Comparison of ENCODE assay signal across 8 mouse cellular contexts in the genomic region with DNA sequence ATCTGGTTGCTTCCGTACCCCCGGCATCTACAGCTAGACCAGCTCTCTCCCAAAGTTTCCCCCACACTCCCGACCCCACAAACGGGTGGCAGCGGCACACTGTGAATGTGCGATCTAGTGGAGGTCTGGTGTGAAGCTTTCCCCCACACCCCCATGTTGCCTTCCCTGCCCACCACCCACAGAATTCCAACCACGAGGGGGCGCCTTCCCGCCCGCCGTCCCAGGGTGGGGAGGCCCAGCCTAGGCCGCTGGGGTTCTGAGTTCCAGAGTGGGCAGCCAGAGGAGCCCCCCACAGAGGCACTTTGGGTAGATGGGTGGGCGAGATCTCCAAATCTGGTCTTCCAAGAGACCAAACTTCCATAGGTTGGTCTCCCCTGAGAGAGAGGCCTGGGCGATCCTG. TPM values are rescaled to one million over a fixed set of nuclear protein-coding genes. Genes with fewer than 3 reads are reported as not detected.
DNase-seq lines count a peak whose midpoint lies in the region; ATAC-seq and TF ChIP-seq lines count a peak whose summit lies in the region.
"Had no signal": no experiment of that assay in that cellular context is flagged by ENCODE, and none has a peak within 500 bp of the region (broad histone marks: within the 10 kb centered on the region; RNA-seq: fewer than 3 reads in every experiment).

No protein-coding gene starts in this region.

- H3K9me3 ChIP-seq in liver, embryonic 14.5 days (ENCODE audit: control insufficient read depth, low read length), result no peaks in the 10 kb centered on the region
- H3K9me3 ChIP-seq in hindbrain, embryonic 12.5 days (replicated peaks), result no peaks in the 10 kb centered on the region
- H3K9me3 ChIP-seq in neural tube, embryonic 15.5 days (replicated peaks), result no peaks in the 10 kb centered on the region
- H3K9me3 ChIP-seq: liver, embryonic 15.5 days had no signal

- H3K4me3 ChIP-seq in liver, embryonic 14.5 days (ENCODE audit: insufficient read depth in 1 of 2, low read depth in 2 of 2, low read length in 2 of 2), result no peak overlapping the region
- peak overlapping the region; percentile 37 for H3K4me3 ChIP-seq in cortical plate, adult 2 months (ENCODE audit: insufficient read depth, low read length)
- H3K4me3 ChIP-seq in hindbrain, embryonic 12.5 days, result peak overlapping the region; percentile 32
- peak overlapping the region; percentile 26 for H3K4me3 ChIP-seq in neural tube, embryonic 15.5 days (replicated peaks)
- H3K4me3 ChIP-seq: liver, embryonic 15.5 days had no signal

- no peak for TF ChIP-seq POLR2A in cortical plate, adult 2 months (IDR thresholded peaks at IDR 0.05; ENCODE audit: extremely low read depth, insufficient read depth, low read length)

- ATAC-seq in liver, embryonic 14.5 days (ENCODE audit: insufficient read depth), result no peak
- no peak for ATAC-seq in hindbrain, embryonic 12.5 days (ENCODE audit: low FRiP score)
- no peak for ATAC-seq in neural tube, embryonic 15.5 days (ENCODE audit: low FRiP score)

- H3K36me3 ChIP-seq in liver, embryonic 14.5 days (replicated peaks; ENCODE audit: control insufficient read depth, insufficient read depth, low read depth), result no peaks in the 10 kb centered on the region
- no peaks in the 10 kb centered on the region for H3K36me3 ChIP-seq in hindbrain, embryonic 12.5 days
- H3K36me3 ChIP-seq in neural tube, embryonic 15.5 days, result no peaks in the 10 kb centered on the region
- H3K36me3 ChIP-seq: liver, embryonic 15.5 days had no signal

- no peaks in the 10 kb centered on the region for H3K4me1 ChIP-seq in liver, embryonic 14.5 days (replicated peaks; ENCODE audit: control insufficient read depth in 2 of 2, insufficient read depth in 2 of 2, low read length in 1 of 2)
- H3K4me1 ChIP-seq in cortical plate, adult 2 months (ENCODE audit: control insufficient read depth, insufficient read depth, low read length), result no peaks in the 10 kb centered on the region
- peaks cover 34% of the 10 kb centered on the region for H3K4me1 ChIP-seq in hindbrain, embryonic 12.5 days
- peaks cover 15% of the 10 kb centered on the region; the same call in 1 of the 2 replicates for H3K4me1 ChIP-seq in neural tube, embryonic 15.5 days

- H3K4me2 ChIP-seq in liver, embryonic 14.5 days (ENCODE audit: low read depth), result no peak overlapping the region
- peak overlapping the region; percentile 22; the same call in 1 of the 2 replicates for H3K4me2 ChIP-seq in hindbrain, embryonic 12.5 days (replicated peaks)
- peak overlapping the region; percentile 17; the same call in 1 of the 2 replicates for H3K4me2 ChIP-seq in neural tube, embryonic 15.5 days

- H3K27ac ChIP-seq in liver, embryonic 14.5 days, result no peak overlapping the region
- peak overlapping the region; percentile 59 for H3K27ac ChIP-seq in cortical plate, adult 2 months (ENCODE audit: insufficient read depth, low read length)
- no peak overlapping the region for H3K27ac ChIP-seq in hindbrain, embryonic 12.5 days
- H3K27ac ChIP-seq in neural tube, embryonic 15.5 days (replicated peaks), result no peak overlapping the region
- H3K27ac ChIP-seq: liver, embryonic 15.5 days had no signal

- WGBS in liver, embryonic 14.5 days (ENCODE audit: insufficient replicate concordance), result 35% methylated on average over 14 of the region's 14 CpGs
- WGBS in hindbrain, embryonic 12.5 days, result 37% methylated on average over 14 of the region's 14 CpGs
- WGBS in neural tube, embryonic 15.5 days, result 44% methylated on average over 14 of the region's 14 CpGs

- no peak for DNase-seq in liver, embryonic 14.5 days (ENCODE audit: low read depth in 3 of 3, low spot score in 3 of 3)
- DNase-seq in liver, result no peak
- no peak for DNase-seq in layer of hippocampus, adult 9-11 months
- no peak for DNase-seq in lung, postnatal 25 days (ENCODE audit: low spot score)

- H3K27me3 ChIP-seq in liver, embryonic 14.5 days (ENCODE audit: control insufficient read depth, insufficient read depth, low read length), result peaks cover 34% of the 10 kb centered on the region
- peaks cover 69% of the 10 kb centered on the region for H3K27me3 ChIP-seq in hindbrain, embryonic 12.5 days
- peaks cover 42% of the 10 kb centered on the region for H3K27me3 ChIP-seq in neural tube, embryonic 15.5 days (replicated peaks)

- no peak overlapping the region for H3K9ac ChIP-seq in liver, embryonic 14.5 days (replicated peaks)
- H3K9ac ChIP-seq in hindbrain, embryonic 12.5 days, result no peak overlapping the region
- no peak overlapping the region for H3K9ac ChIP-seq in neural tube, embryonic 15.5 days (replicated peaks)
- H3K9ac ChIP-seq: liver, embryonic 15.5 days had no signal

- TF ChIP-seq CTCF in liver, embryonic 14.5 days (IDR thresholded peaks at IDR 0.05; ENCODE audit: low read depth), result peak; percentile 35; the same call in 1 of the 2 replicates
- TF ChIP-seq CTCF in cortical plate, adult 2 months (IDR thresholded peaks at IDR 0.05; ENCODE audit: extremely low read depth, insufficient read depth, low read length), result no peak

- TF ChIP-seq EP300 in liver, embryonic 14.5 days (IDR thresholded peaks at IDR 0.05; ENCODE audit: low read depth), result no peak

RNA-seq across cellular contexts. Expression of a gene that starts 2.2 kb away (rescaled TPM):
- 0.12 and 0.24 TPM in 2 replicates for polyA plus RNA-seq in liver, embryonic 14.5 days (2012; rRNA removed)
- polyA plus RNA-seq in liver, embryonic 14.5 days (2014; fragmentation: Nextera tagmentation; extraction: Ambion mirVana), result 0.14 TPM in 1 of 2 replicates, not detected in the other
- 60.8 and 69.3 TPM in 2 replicates for polyA plus RNA-seq in cortical plate, adult 2 months (2012; rRNA removed)
- 12.4 and 19.5 TPM in 2 replicates for polyA plus RNA-seq in hindbrain, embryonic 12.5 days (2016; fragmentation: Nextera tagmentation; extraction: Ambion mirVana)
- polyA plus RNA-seq in neural tube, embryonic 15.5 days (2015; fragmentation: Nextera tagmentation; extraction: Ambion mirVana), result 11.6 and 13.4 TPM in 2 replicates

RNA-seq across cellular contexts. Expression of a gene that starts 21.8 kb away (rescaled TPM):
- polyA plus RNA-seq in liver, embryonic 14.5 days (2012; rRNA removed), result 0.19 and 0.46 TPM in 2 replicates
- polyA plus RNA-seq in liver, embryonic 14.5 days (2014; fragmentation: Nextera tagmentation; extraction: Ambion mirVana), result 0.52 and 0.93 TPM in 2 replicates
- 16.5 and 17.1 TPM in 2 replicates for polyA plus RNA-seq in cortical plate, adult 2 months (2012; rRNA removed)
- 13.4 and 15.8 TPM in 2 replicates for polyA plus RNA-seq in hindbrain, embryonic 12.5 days (2016; fragmentation: Nextera tagmentation; extraction: Ambion mirVana)
- polyA plus RNA-seq in neural tube, embryonic 15.5 days (2015; fragmentation: Nextera tagmentation; extraction: Ambion mirVana), result 11.3 and 12.6 TPM in 2 replicates

RNA-seq across cellular contexts. Expression of a gene that starts 22.0 kb away (rescaled TPM):
- polyA plus RNA-seq in liver, embryonic 14.5 days (2012; rRNA removed), result 53.9 and 112 TPM in 2 replicates
- 181 and 183 TPM in 2 replicates for polyA plus RNA-seq in liver, embryonic 14.5 days (2014; fragmentation: Nextera tagmentation; extraction: Ambion mirVana)
- 131 and 134 TPM in 2 replicates for polyA plus RNA-seq in cortical plate, adult 2 months (2012; rRNA removed)
- polyA plus RNA-seq in hindbrain, embryonic 12.5 days (2016; fragmentation: Nextera tagmentation; extraction: Ambion mirVana), result 298 and 337 TPM in 2 replicates
- 248 and 249 TPM in 2 replicates for polyA plus RNA-seq in neural tube, embryonic 15.5 days (2015; fragmentation: Nextera tagmentation; extraction: Ambion mirVana)

RNA-seq across cellular contexts. Expression of a gene that starts 54.1 kb away (rescaled TPM):
- 1.6 and 1.7 TPM in 2 replicates for polyA plus RNA-seq in liver, embryonic 14.5 days (2012; rRNA removed)
- 0.69 and 0.71 TPM in 2 replicates for polyA plus RNA-seq in liver, embryonic 14.5 days (2014; fragmentation: Nextera tagmentation; extraction: Ambion mirVana)
- polyA plus RNA-seq in cortical plate, adult 2 months (2012; rRNA removed), result 25.0 and 27.6 TPM in 2 replicates
- polyA plus RNA-seq in hindbrain, embryonic 12.5 days (2016; fragmentation: Nextera tagmentation; extraction: Ambion mirVana), result 12.4 and 16.3 TPM in 2 replicates
- polyA plus RNA-seq in neural tube, embryonic 15.5 days (2015; fragmentation: Nextera tagmentation; extraction: Ambion mirVana), result 11.6 and 12.2 TPM in 2 replicates

Comparison
In these comparisons a context has a peak if more than half of its experiments do, and no peak if none do; other contexts are left out.
1. H3K4me3 ChIP-seq: peak in cortical plate, adult 2 months (single experiment), hindbrain, embryonic 12.5 days (single experiment) and neural tube, embryonic 15.5 days (single experiment); none in liver, embryonic 14.5 days (0 of 2).
2. RNA of a gene that starts 2.2 kb away (polyA plus RNA-seq): 60.8 to 69.3 TPM in cortical plate, adult 2 months, 12.4 to 19.5 TPM in hindbrain, embryonic 12.5 days and 11.6 to 13.4 TPM in neural tube, embryonic 15.5 days; 0.12 to 0.24 TPM in liver, embryonic 14.5 days; every median in the first group is over 10 times any median in the second.